Mouse (Mus musculus): ENCODE results near the gene Smco4.
A peak's percentile ranks its signal among the peaks of the same experiment; 100 is the strongest.

DNA sequence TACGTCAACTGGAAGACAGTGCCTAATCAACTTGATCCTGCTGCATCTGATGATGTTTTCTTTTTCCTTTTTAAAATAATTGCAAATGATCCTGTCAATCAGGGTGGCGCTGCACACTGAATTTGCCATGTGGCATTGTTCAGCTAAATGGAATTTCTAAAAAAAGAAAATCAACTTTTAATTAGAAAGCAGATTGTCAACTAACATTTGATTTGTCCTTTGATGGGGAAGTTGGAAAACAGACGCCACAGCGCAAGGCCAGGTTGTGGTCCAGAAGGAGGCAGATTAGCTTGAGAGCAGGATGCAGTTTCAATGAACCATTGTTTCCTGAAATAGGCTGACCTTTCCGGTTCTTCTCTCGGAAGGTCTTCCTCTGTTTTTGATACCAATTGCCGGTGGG is 33.3 kb downstream of the Smco4 start:
- TF ChIP-seq CTCF (IDR thresholded peaks at IDR 0.05), result peak; percentile 7; the same call in 1 of the 2 replicates
- 0 out of 2 replicates have a peak, but pooled peaks have one; percentile 41 for TF ChIP-seq POLR2A (IDR thresholded peaks at IDR 0.05; ENCODE audit: insufficient read depth, low read depth, low read length)

All from heart, adult 2 months (tissue).